Comparison of ENCODE assay signal across 14 mouse cellular contexts in the genomic region with DNA sequence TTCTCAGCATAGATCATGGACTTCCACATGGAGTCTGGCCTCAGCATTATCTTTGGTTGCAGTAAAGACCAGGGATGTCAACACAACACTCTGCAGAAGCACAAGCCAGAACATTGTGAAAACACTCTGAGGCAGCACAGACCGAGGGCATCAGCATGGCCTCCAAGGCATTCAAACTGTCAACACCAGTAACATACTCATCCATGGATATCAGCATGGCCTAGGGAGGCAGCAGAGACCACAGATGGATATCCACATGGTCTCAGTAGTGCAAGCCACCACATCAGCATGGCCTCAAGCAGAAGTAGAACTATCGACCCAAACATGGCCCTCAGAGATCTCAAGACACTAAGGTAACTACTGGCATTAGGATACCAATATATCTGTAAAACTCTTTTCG.
"Had no signal": no experiment of that assay in that cellular context is flagged by ENCODE, and none has a peak within 500 bp of the region (broad histone marks: within the 10 kb centered on the region; RNA-seq: fewer than 3 reads in every experiment).

No protein-coding gene starts in this region.

- H3K4me2 ChIP-seq: lung, embryonic 14.5 days; midbrain, embryonic 12.5 days; neural tube, embryonic 12.5 days; stomach, embryonic 15.5 days had no signal

- H3K4me3 ChIP-seq: midbrain, embryonic 10.5 days; midbrain, embryonic 12.5 days; neural tube, embryonic 12.5 days; stomach, embryonic 15.5 days had no signal

- H3K36me3 ChIP-seq: midbrain, embryonic 10.5 days; midbrain, embryonic 12.5 days; neural tube, embryonic 12.5 days; stomach, embryonic 15.5 days had no signal

- DNase-seq: lung, adult 18-20 months; lung, embryonic 14.5 days; lung, postnatal 10 days; lung, postnatal 4 days; midbrain, embryonic 14.5 days; right cerebral cortex, postnatal 14 days; thymus, adult 18-20 months; thymus, postnatal 14 days; thymus, postnatal 36 days had no signal

- ATAC-seq: midbrain, embryonic 16.5 days had no signal

- H3K9me3 ChIP-seq: midbrain, embryonic 10.5 days; midbrain, embryonic 12.5 days; neural tube, embryonic 12.5 days; stomach, embryonic 15.5 days had no signal

- H3K27me3 ChIP-seq: midbrain, embryonic 12.5 days; neural tube, embryonic 12.5 days; stomach, embryonic 15.5 days had no signal

- H3K9ac ChIP-seq: lung, embryonic 14.5 days; midbrain, embryonic 12.5 days; neural tube, embryonic 12.5 days; stomach, embryonic 15.5 days had no signal

- H3K27ac ChIP-seq: midbrain, embryonic 10.5 days; midbrain, embryonic 12.5 days; neural tube, embryonic 12.5 days; stomach, embryonic 15.5 days had no signal

- H3K4me1 ChIP-seq: midbrain, embryonic 10.5 days; midbrain, embryonic 12.5 days; neural tube, embryonic 12.5 days; stomach, embryonic 15.5 days had no signal
